Mouse (Mus musculus): ENCODE measurements around the gene Rmnd5a.

DNA sequence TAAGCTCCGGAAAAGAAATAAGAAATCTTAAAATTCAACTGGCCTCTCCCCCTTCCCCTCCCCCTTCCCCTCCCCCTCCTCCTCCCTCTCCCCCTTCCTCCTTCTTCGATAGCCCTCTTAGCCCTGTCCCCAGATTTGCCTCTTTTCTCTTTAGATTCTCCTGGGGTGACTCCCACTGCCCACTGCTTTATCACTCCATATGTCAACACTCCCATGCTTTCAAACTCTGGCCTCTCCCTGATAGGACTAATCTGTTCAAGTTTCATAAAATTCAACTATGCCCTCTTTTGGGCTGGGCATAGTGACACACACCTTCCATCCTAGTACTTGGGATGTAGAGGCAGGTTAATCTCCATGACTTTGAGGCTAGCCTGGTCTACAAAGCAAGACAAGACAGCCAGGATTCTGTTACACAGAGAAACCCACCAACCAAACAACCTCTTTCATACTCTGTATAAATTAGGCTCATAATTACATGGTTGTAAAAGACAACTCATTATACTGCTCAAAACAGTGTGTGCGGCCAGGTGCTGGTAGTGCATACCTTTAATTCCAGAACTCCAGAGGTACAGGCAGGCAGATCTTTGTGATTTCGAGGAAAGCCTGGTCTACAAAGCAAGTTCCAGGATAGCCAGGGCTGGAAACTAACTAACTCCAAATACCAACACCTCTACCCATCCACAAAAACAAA, 31.5 kb upstream of the Rmnd5a start:
- no peak for TF ChIP-seq MXI1 (IDR thresholded peaks at IDR 0.05; ENCODE audit: low read depth, low read length)
- TF ChIP-seq CTCF (IDR thresholded peaks at IDR 0.05 in 2 of 3, conservative IDR thresholded peaks at IDR 0.05 in 1 of 3; ENCODE audit: control insufficient read depth in 1 of 3, insufficient read depth in 1 of 3, low read depth in 2 of 3, low read length in 3 of 3, poor library complexity in 1 of 3, severe bottlenecking in 1 of 3), result no peak
- no peak for TF ChIP-seq BHLHE40 (IDR thresholded peaks at IDR 0.05; ENCODE audit: borderline replicate concordance, low read depth, low read length)
